Comparison of ENCODE assay signal across 16 mouse cellular contexts in the genomic region with DNA sequence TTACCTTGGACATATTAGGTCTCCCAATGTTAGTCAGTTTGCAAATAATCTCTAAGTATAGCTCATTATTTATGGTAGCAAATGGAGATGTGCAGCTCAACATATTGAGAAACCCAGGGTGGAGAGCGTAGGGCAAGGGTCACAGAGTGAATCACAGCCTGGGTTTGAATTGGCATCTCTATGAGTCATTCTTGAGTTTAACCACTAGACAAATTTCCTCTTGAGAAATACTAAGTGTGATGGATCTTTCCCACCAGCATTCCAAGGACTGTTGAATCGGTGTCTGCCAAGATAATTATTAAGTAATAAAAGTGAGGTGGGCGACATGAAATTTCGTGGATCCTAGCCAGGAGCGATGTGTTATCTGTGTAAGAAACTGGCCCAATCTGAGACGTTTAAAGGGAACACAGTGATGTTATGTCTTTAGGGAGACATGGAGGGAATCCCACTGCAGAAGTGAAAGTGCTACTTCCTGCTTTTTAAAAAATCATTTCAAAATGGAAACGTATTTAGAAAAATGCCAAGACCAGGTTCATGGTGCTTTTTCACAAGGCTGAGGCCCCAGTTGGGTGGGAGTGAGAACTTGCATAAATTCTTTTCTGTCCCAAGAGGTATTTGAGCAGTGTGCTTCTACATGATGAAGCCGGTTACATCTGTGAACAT.
DNase-seq lines count a peak whose midpoint lies in the region; ATAC-seq and TF ChIP-seq lines count a peak whose summit lies in the region.
"Had no signal": no experiment of that assay in that cellular context is flagged by ENCODE, and none has a peak within 500 bp of the region (broad histone marks: within the 10 kb centered on the region; RNA-seq: fewer than 3 reads in every experiment).

No protein-coding gene starts in this region.

- no peak for TF ChIP-seq CTCF in small intestine, adult 2 months (IDR thresholded peaks at IDR 0.05; ENCODE audit: extremely low read depth, insufficient read length, insufficient replicate concordance, low read depth, low read length)

- H3K9ac ChIP-seq in lung, embryonic 16.5 days (ENCODE audit: low read length): no peak overlapping the region
- H3K9ac ChIP-seq in midbrain, embryonic 11.5 days (ENCODE audit: low read length): no peak overlapping the region
- H3K9ac ChIP-seq in midbrain, embryonic 14.5 days (replicated peaks; ENCODE audit: low read length): no peak overlapping the region
- H3K9ac ChIP-seq: embryonic facial prominence, embryonic 12.5 days; hindbrain, embryonic 15.5 days; liver, embryonic 13.5 days; midbrain, embryonic 15.5 days had no signal

- H3K9me3 ChIP-seq in lung, embryonic 16.5 days (ENCODE audit: control insufficient read depth, low read length): no peaks in the 10 kb centered on the region
- H3K9me3 ChIP-seq in midbrain, embryonic 11.5 days (ENCODE audit: control insufficient read depth, low read length): no peaks in the 10 kb centered on the region
- H3K9me3 ChIP-seq in midbrain, embryonic 14.5 days (ENCODE audit: control insufficient read depth, low read length): no peaks in the 10 kb centered on the region
- H3K9me3 ChIP-seq: embryonic facial prominence, embryonic 12.5 days; hindbrain, embryonic 15.5 days; liver, embryonic 13.5 days; midbrain, embryonic 15.5 days had no signal

- DNase-seq in urinary bladder, postnatal 14 days (ENCODE audit: low spot score): peak; percentile 23
- DNase-seq in urinary bladder, postnatal 4 days (ENCODE audit: low spot score in 2 of 2): no peak
- peak; percentile 11 for DNase-seq in adrenal gland, postnatal 25 days
- no peak for DNase-seq in midbrain, embryonic 11.5 days (ENCODE audit: low spot score, missing footprints)
- no peak for DNase-seq in midbrain, embryonic 14.5 days
- DNase-seq in cerebellum, adult 18-20 months: no peak
- DNase-seq: cerebellum, postnatal 10 days; kidney, postnatal 10 days; liver, embryonic 13.5 days had no signal

- no peak for TF ChIP-seq POLR2A in small intestine, adult 2 months (IDR thresholded peaks at IDR 0.05; ENCODE audit: low read depth, low read length)

- H3K36me3 ChIP-seq in lung, embryonic 16.5 days (ENCODE audit: control insufficient read depth, insufficient read depth, low read length): no peaks in the 10 kb centered on the region
- no peaks in the 10 kb centered on the region for H3K36me3 ChIP-seq in small intestine, adult 2 months (ENCODE audit: control insufficient read depth, insufficient read depth, low read length)
- no peaks in the 10 kb centered on the region for H3K36me3 ChIP-seq in midbrain, embryonic 11.5 days (ENCODE audit: control insufficient read depth, insufficient read depth, low read length)
- H3K36me3 ChIP-seq in midbrain, embryonic 14.5 days (ENCODE audit: control insufficient read depth, insufficient read depth, low read length): no peaks in the 10 kb centered on the region
- H3K36me3 ChIP-seq: embryonic facial prominence, embryonic 12.5 days; hindbrain, embryonic 15.5 days; liver, embryonic 13.5 days; midbrain, embryonic 15.5 days had no signal

- H3K4me3 ChIP-seq in lung, embryonic 16.5 days (ENCODE audit: low read length): no peak overlapping the region
- no peak overlapping the region for H3K4me3 ChIP-seq in small intestine, adult 2 months (ENCODE audit: low read depth, low read length)
- H3K4me3 ChIP-seq in midbrain, embryonic 11.5 days (ENCODE audit: low read depth, low read length): no peak overlapping the region
- H3K4me3 ChIP-seq in midbrain, embryonic 14.5 days (replicated peaks; ENCODE audit: low read depth, low read length): no peak overlapping the region
- H3K4me3 ChIP-seq: embryonic facial prominence, embryonic 12.5 days; heart, adult 2 months; hindbrain, embryonic 15.5 days; liver, embryonic 13.5 days; midbrain, embryonic 15.5 days had no signal

- no peaks in the 10 kb centered on the region for H3K4me1 ChIP-seq in lung, embryonic 16.5 days (replicated peaks; ENCODE audit: control insufficient read depth, insufficient read depth, low read length)
- H3K4me1 ChIP-seq in small intestine, adult 2 months (ENCODE audit: control insufficient read depth, insufficient read depth, insufficient read length, low read length): peaks cover 8% of the 10 kb centered on the region; the same call in 1 of the 2 replicates
- H3K4me1 ChIP-seq in midbrain, embryonic 11.5 days (ENCODE audit: control insufficient read depth, insufficient read depth, low read length): no peaks in the 10 kb centered on the region
- H3K4me1 ChIP-seq in midbrain, embryonic 14.5 days (ENCODE audit: control insufficient read depth, insufficient read depth, low read length): no peaks in the 10 kb centered on the region
- H3K4me1 ChIP-seq: embryonic facial prominence, embryonic 12.5 days; hindbrain, embryonic 15.5 days; liver, embryonic 13.5 days; midbrain, embryonic 15.5 days had no signal

- no peaks in the 10 kb centered on the region for H3K27me3 ChIP-seq in lung, embryonic 16.5 days (ENCODE audit: control insufficient read depth, insufficient read depth, low read depth, low read length)
- no peaks in the 10 kb centered on the region for H3K27me3 ChIP-seq in small intestine, adult 2 months (ENCODE audit: control insufficient read depth, insufficient read depth, low read length)
- no peaks in the 10 kb centered on the region for H3K27me3 ChIP-seq in midbrain, embryonic 11.5 days (ENCODE audit: control insufficient read depth, insufficient read depth, low read length)
- H3K27me3 ChIP-seq in midbrain, embryonic 14.5 days (ENCODE audit: control insufficient read depth, insufficient read depth, low read length): no peaks in the 10 kb centered on the region
- H3K27me3 ChIP-seq: embryonic facial prominence, embryonic 12.5 days; hindbrain, embryonic 15.5 days; liver, embryonic 13.5 days; midbrain, embryonic 15.5 days had no signal

- 58% methylated on average over 8 of the region's 8 CpGs for WGBS in lung, embryonic 16.5 days
- 36% methylated on average over 8 of the region's 8 CpGs for WGBS in small intestine, adult 2 months
- 93% methylated on average over 8 of the region's 8 CpGs for WGBS in midbrain, embryonic 11.5 days
- WGBS in midbrain, embryonic 14.5 days: 91% methylated on average over 8 of the region's 8 CpGs

- ATAC-seq in lung, embryonic 16.5 days (ENCODE audit: low read depth): peak; percentile 38; the same call in 1 of the 2 replicates
- ATAC-seq in midbrain, embryonic 11.5 days (ENCODE audit: low FRiP score): no peak
- ATAC-seq in midbrain, embryonic 14.5 days (ENCODE audit: low FRiP score, low TSS enrichment): no peak
- ATAC-seq: forebrain, embryonic 16.5 days; midbrain, embryonic 15.5 days had no signal

- no peak overlapping the region for H3K27ac ChIP-seq in lung, embryonic 16.5 days (ENCODE audit: low read length)
- H3K27ac ChIP-seq in small intestine, adult 2 months (ENCODE audit: insufficient read depth, low read depth, low read length): peak overlapping the region; percentile 66; the same call in 1 of the 2 replicates
- no peak overlapping the region for H3K27ac ChIP-seq in midbrain, embryonic 11.5 days (ENCODE audit: low read depth, low read length)
- H3K27ac ChIP-seq in midbrain, embryonic 14.5 days (replicated peaks; ENCODE audit: low read depth, low read length): no peak overlapping the region
- H3K27ac ChIP-seq: embryonic facial prominence, embryonic 12.5 days; heart, adult 2 months; hindbrain, embryonic 15.5 days; liver, embryonic 13.5 days; midbrain, embryonic 15.5 days had no signal

- no peak overlapping the region for H3K4me2 ChIP-seq in lung, embryonic 16.5 days (ENCODE audit: low read depth, low read length)
- H3K4me2 ChIP-seq in midbrain, embryonic 11.5 days: no peak overlapping the region
- H3K4me2 ChIP-seq in midbrain, embryonic 14.5 days (ENCODE audit: low read length): no peak overlapping the region
- H3K4me2 ChIP-seq: embryonic facial prominence, embryonic 12.5 days; hindbrain, embryonic 15.5 days; liver, embryonic 13.5 days; midbrain, embryonic 15.5 days had no signal

Comparison
In these comparisons a context has a peak if more than half of its experiments do, and no peak if none do; other contexts are left out.
1. DNase-seq: peak in urinary bladder, postnatal 14 days (single experiment) and adrenal gland, postnatal 25 days (single experiment); none in urinary bladder, postnatal 4 days (0 of 2), midbrain, embryonic 11.5 days (single experiment), midbrain, embryonic 14.5 days (single experiment) and cerebellum, adult 18-20 months (0 of 2).